Mouse (Mus musculus): ENCODE measurements around the gene Sap30bp.

The Sap30bp gene

GRCm38 (mm10) chr11:115904956-115905790 lies 27.9 kb upstream of the Sap30bp start:
- DNase-seq (ENCODE audit: low spot score): no peak

- DNase-seq (ENCODE audit: low spot score): no peak
These were observed 27.0 kb upstream of the Sap30bp start for GRCm38 (mm10) chr11:115906116-115906515.

GRCm38 (mm10) chr11:115906521-115906920 lies 26.6 kb upstream of the Sap30bp start:
- no peak for DNase-seq (ENCODE audit: low spot score)

- DNase-seq (ENCODE audit: low spot score): no peak
These were observed 21.9 kb upstream of the Sap30bp start for GRCm38 (mm10) chr11:115911134-115911561.

GRCm38 (mm10) chr11:115911632-115912376 lies 21.3 kb upstream of the Sap30bp start, which contains the start of gene Smim6:
Smim6 (plus strand) TSS chr11:115912017.
- DNase-seq (ENCODE audit: low spot score): no peak

GRCm38 (mm10) chr11:115916579-115916978 lies 16.5 kb upstream of the Sap30bp start:
- DNase-seq (ENCODE audit: low spot score): no peak

- DNase-seq (ENCODE audit: low spot score): no peak
These were observed 14.4 kb upstream of the Sap30bp start for GRCm38 (mm10) chr11:115918637-115919036.

- no peak for DNase-seq (ENCODE audit: low spot score)
These were observed 14.0 kb upstream of the Sap30bp start for GRCm38 (mm10) chr11:115919073-115919472.

- no peak for DNase-seq (ENCODE audit: low spot score)
These were observed 12.8 kb upstream of the Sap30bp start for GRCm38 (mm10) chr11:115920110-115920818.

- DNase-seq (ENCODE audit: low spot score): no peak
These were observed 11.1 kb upstream of the Sap30bp start for GRCm38 (mm10) chr11:115921986-115922385.

GRCm38 (mm10) chr11:115929031-115929430 lies 4.1 kb upstream of the Sap30bp start:
- DNase-seq (ENCODE audit: low spot score): no peak

GRCm38 (mm10) chr11:115929818-115930217 lies 3.3 kb upstream of the Sap30bp start:
- no peak for DNase-seq (ENCODE audit: low spot score)

- DNase-seq (ENCODE audit: low spot score): no peak
These were observed 1.8 kb upstream of the Sap30bp start for GRCm38 (mm10) chr11:115931235-115931634.

GRCm38 (mm10) chr11:115933747-115934110 lies 647 bp downstream of the Sap30bp start:
- DNase-seq (ENCODE audit: low spot score): no peak

- no peak for DNase-seq (ENCODE audit: low spot score)
These were observed 6.7 kb downstream of the Sap30bp start for GRCm38 (mm10) chr11:115939690-115940329.

- DNase-seq (ENCODE audit: low spot score): no peak
These were observed 8.9 kb downstream of the Sap30bp start for GRCm38 (mm10) chr11:115941980-115942379.

- no peak for DNase-seq (ENCODE audit: low spot score)
These were observed 12.2 kb downstream of the Sap30bp start for GRCm38 (mm10) chr11:115945247-115945646.

- no peak for DNase-seq (ENCODE audit: low spot score)
These were observed 13.2 kb downstream of the Sap30bp start for GRCm38 (mm10) chr11:115946221-115946828.

GRCm38 (mm10) chr11:115948316-115948715 lies 15.2 kb downstream of the Sap30bp start:
- no peak for DNase-seq (ENCODE audit: low spot score)

GRCm38 (mm10) chr11:115950719-115951118 lies 17.6 kb downstream of the Sap30bp start:
- DNase-seq (ENCODE audit: low spot score): no peak

- DNase-seq (ENCODE audit: low spot score): no peak
These were observed 21.6 kb downstream of the Sap30bp start for GRCm38 (mm10) chr11:115954712-115955111.
